Mouse (Mus musculus) MEL (cell line): Measurements from ENCODE around the gene Cyp26b1. TPM values are rescaled to one million over a fixed set of nuclear protein-coding genes. Genes with fewer than 3 reads are reported as not detected.

Experiments
- DNase-seq: peaks from one replicate; pipeline ENCODE4 v3.0.0; 2011; ENCODE audit warnings: low read depth, low spot score
- H3K27ac ChIP-seq: 2 replicates; pipeline ENCODE4 v1.5.1; 2012; ENCODE audit warnings: low read depth, mild to moderate bottlenecking, control low read depth, low read length, moderate library complexity; ENCODE audit not compliant: control insufficient read depth
- H3K27me3 ChIP-seq, 2 experiments: fragments of 150-350 bp in 1 of 2; sonication (generic) in 1 of 2; 2 replicates each; pipeline ENCODE4 v1.6.1; 2012; ENCODE audit warnings: low read length in 2 of 2, mild to moderate bottlenecking in 2 of 2, improper control_type of control experiment in 1 of 2, moderate library complexity in 1 of 2; ENCODE audit not compliant: insufficient read depth in 2 of 2, control insufficient read depth in 1 of 2
- H3K36me3 ChIP-seq, 2 experiments: 2 replicates each; pipeline ENCODE4 v1.6.1; 2012 to 2014; ENCODE audit warnings: low read length in 2 of 2, improper control_type of control experiment in 1 of 2, inconsistent platforms in 1 of 2, mild to moderate bottlenecking in 1 of 2; ENCODE audit not compliant: insufficient read depth in 2 of 2, control insufficient read depth in 1 of 2
- H3K4me1 ChIP-seq, 2 experiments: fragments of 150-350 bp in 1 of 2; sonication (generic) in 1 of 2; 2 replicates each; pipeline ENCODE4 v1.6.1; 2012; ENCODE audit warnings: low read length in 2 of 2, improper control_type of control experiment in 1 of 2, mild to moderate bottlenecking in 1 of 2; ENCODE audit not compliant: insufficient read depth in 2 of 2, control insufficient read depth in 1 of 2
- H3K4me3 ChIP-seq, 2 experiments: fragments of 150-350 bp in 1 of 2; sonication (generic) in 1 of 2; 2 replicates each; pipeline ENCODE4 v1.5.1; 2012; ENCODE audit warnings: low read depth in 2 of 2, low read length in 2 of 2, mild to moderate bottlenecking in 2 of 2, moderate library complexity in 2 of 2, control low read depth in 1 of 2, improper control_type of control experiment in 1 of 2; ENCODE audit not compliant: control insufficient read depth in 1 of 2, insufficient read depth in 1 of 2
- H3K79me2 ChIP-seq: 2 replicates; pipeline ENCODE4 v1.6.1; 2012; ENCODE audit warnings: mild to moderate bottlenecking, low read length, moderate library complexity; ENCODE audit not compliant: control insufficient read depth, poor library complexity, insufficient read depth
- H3K9ac ChIP-seq: 2 replicates; pipeline ENCODE4 v1.6.1; 2012; ENCODE audit warnings: low read depth, mild to moderate bottlenecking, control low read depth, low read length, moderate library complexity; ENCODE audit not compliant: control insufficient read depth, poor library complexity, severe bottlenecking
- H3K9me3 ChIP-seq: fragments of 150-350 bp; sonication (generic); replicated peaks from 2 replicates; pipeline ENCODE4 v1.6.1; 2012; ENCODE audit warnings: mild to moderate bottlenecking, low read length, improper control_type of control experiment, moderate library complexity; ENCODE audit not compliant: insufficient read depth
- CHD2 ChIP-seq: IDR thresholded peaks from 2 replicates; pipeline ENCODE4 v1.6.1; 2011; ENCODE audit warnings: low read length, improper control_type of control experiment
- CTCF ChIP-seq, 3 experiments: IDR thresholded peaks in 2 of 3; conservative IDR thresholded peaks in 1 of 3; 2 replicates each; pipeline ENCODE4 v1.5.1; 2011 to 2012; ENCODE audit warnings: low read length in 3 of 3, low read depth in 2 of 3, mild to moderate bottlenecking in 2 of 3, improper control_type of control experiment in 1 of 3, inconsistent platforms in 1 of 3, mixed read lengths in 1 of 3, moderate library complexity in 1 of 3; ENCODE audit not compliant: control insufficient read depth in 1 of 3, insufficient read depth in 1 of 3, poor library complexity in 1 of 3, severe bottlenecking in 1 of 3
- GATA1 ChIP-seq: IDR thresholded peaks from 2 replicates; pipeline ENCODE4 v1.6.1; 2011; ENCODE audit warnings: low read depth, low read length, improper control_type of control experiment
- KAT2A ChIP-seq: conservative IDR thresholded peaks from 2 replicates; pipeline ENCODE4 v1.6.1; 2012; ENCODE audit warnings: low read depth, low read length, improper control_type of control experiment, inconsistent platforms
- MAX ChIP-seq: IDR thresholded peaks from 2 replicates; pipeline ENCODE4 v1.6.1; 2011; ENCODE audit warnings: low read length, improper control_type of control experiment
- MEF2A ChIP-seq: IDR thresholded peaks from 2 replicates; pipeline ENCODE4 v1.6.1; 2014; ENCODE audit warnings: low read depth, mild to moderate bottlenecking, inconsistent platforms, low read length, improper control_type of control experiment; ENCODE audit not compliant: poor library complexity, insufficient replicate concordance, severe bottlenecking; ENCODE audit errors: extremely low read depth
- MYB ChIP-seq: IDR thresholded peaks from 2 replicates; pipeline ENCODE4 v1.6.1; 2011; ENCODE audit warnings: mild to moderate bottlenecking, low read depth, low read length, improper control_type of control experiment
- MYC ChIP-seq: IDR thresholded peaks from 2 replicates; pipeline ENCODE4 v1.6.1; 2011; ENCODE audit warnings: low read depth, mild to moderate bottlenecking, low read length, improper control_type of control experiment, moderate library complexity
- NRF1 ChIP-seq: IDR thresholded peaks from 2 replicates; pipeline ENCODE4 v1.6.1; 2014; ENCODE audit warnings: low read depth, mild to moderate bottlenecking, inconsistent platforms, low read length, improper control_type of control experiment, moderate library complexity; ENCODE audit not compliant: poor library complexity, insufficient read depth, severe bottlenecking
- ZC3H11A ChIP-seq: IDR thresholded peaks from 2 replicates; pipeline ENCODE4 v1.6.1; 2012; ENCODE audit warnings: low read depth, mild to moderate bottlenecking, inconsistent platforms, low read length, improper control_type of control experiment
- polyA plus RNA-seq, 2 experiments: library from polyadenylated mRNA; stranded (reverse) in 1 of 2; unstranded in 1 of 2; fragments of >175 nt in 1 of 2; fragments of >200 nt in 1 of 2; gene quantifications; 2 replicates each; pipeline versions ENCODE4 v1.2.1 to v1.2.4; 2012; ENCODE audit warnings: low replicate concordance in 2 of 2, low read depth in 1 of 2; ENCODE audit not compliant: insufficient read length in 2 of 2, insufficient read depth in 1 of 2, missing spikeins in 1 of 2
- total RNA-seq: library from RNA; depleted of rRNA; stranded (reverse); fragments of 300-350 nt; gene quantifications from 2 replicates; pipeline ENCODE4 v1.2.3, GENCODE M21; 2012

The Cyp26b1 gene
- total and polyA plus RNA-seq, 3 experiments: not detected

DNA sequence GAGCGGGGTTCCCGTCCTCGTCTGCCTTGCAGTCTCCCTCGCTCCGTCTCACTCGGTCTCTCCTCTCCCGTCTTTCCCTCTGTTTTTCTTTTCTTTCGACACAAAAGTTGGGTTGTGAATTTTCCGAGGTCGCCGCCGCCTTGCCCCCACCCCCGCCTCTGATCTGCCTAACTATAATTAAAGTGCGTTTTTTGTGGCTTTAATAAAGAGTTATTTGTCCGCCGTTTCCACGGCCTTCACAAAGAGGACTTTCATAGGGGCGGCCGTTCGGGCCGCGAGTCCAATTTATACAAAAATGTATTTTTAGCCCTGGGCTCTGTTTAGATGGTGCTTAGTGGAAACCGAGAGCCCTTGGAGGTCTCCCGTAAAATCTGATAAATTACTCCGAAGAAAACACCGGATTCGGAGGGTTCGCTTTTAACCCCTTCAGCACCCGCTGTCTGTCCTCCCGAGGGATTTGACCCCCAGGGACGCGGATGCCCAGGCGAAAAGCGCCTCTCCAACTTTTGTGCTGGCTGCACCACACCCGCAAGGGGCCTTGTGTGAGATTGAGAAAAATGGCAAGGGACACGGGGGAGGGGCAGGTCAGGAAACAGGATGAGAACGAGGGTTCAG is 7.9 kb downstream of the Cyp26b1 start:
- DNase-seq: no peak
- Histone ChIP-seq H3K27me3 (no peaks in the 10 kb centered on the region), H3K4me1 (no peaks in the 10 kb centered on the region), H3K9me3 (no peaks in the 10 kb centered on the region), H3K27ac (no peak overlapping the region), H3K36me3 (no peaks in the 10 kb centered on the region), H3K4me3 (no peak overlapping the region), H3K79me2 (no peaks in the 10 kb centered on the region), H3K9ac (no peak overlapping the region)
- TF ChIP-seq KAT2A (no peak), MEF2A (no peak), NRF1 (no peak), MYC (no peak), MAX (no peak), MYB (no peak), GATA1 (no peak), CHD2 (no peak), ZC3H11A (no peak)

DNA sequence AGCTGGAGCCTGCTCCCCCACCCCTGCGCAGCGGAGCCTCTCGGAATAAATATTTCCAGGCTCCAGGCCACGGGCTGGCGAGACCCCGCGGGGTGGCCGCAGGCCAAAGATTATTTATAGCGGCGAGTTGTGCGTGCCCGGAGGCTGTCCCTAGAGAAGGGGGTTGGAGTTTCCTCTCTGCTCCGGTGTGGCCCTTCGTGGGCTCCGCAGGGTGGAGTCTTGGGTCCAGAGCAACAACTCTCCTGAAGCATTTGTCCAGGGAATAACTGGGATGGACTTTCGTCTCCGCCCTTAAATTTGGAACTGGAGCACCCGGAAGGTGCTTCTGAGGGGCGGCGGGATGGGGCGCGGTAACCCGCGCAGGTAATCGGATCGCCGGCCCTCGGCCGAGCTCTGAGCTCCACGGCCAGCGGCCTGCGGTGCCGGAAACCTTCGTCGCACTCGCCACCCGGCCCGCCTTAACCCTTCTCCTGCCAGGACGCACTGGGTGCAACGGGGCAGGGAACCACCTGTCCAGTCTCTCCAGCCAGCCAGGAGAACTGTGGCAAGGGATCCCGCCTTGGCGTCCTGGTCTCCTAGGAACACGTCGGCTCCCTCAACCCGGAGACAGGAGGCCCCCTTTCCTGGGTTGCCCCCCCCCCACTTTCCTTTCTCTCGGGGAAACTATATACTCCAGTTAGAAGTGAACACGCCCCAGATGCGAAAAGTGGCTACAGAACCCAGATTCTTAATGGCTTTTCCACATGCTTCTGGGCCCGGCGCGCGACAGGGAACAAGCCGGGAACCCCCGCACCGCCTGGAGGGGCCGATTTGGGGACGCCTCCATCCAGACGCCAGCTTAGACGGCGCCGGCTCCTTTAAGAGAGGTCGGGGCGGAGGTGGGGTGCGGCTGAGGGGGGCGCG is 8.7 kb downstream of the Cyp26b1 start:
- no peak for TF ChIP-seq CTCF (IDR thresholded peaks at IDR 0.05 in 2 of 3, conservative IDR thresholded peaks at IDR 0.05 in 1 of 3; ENCODE audit: control insufficient read depth in 1 of 3, insufficient read depth in 1 of 3, low read depth in 2 of 3, low read length in 3 of 3, poor library complexity in 1 of 3, severe bottlenecking in 1 of 3)
- TF ChIP-seq, all 39 proteins: peak for 0
- no peaks in the 10 kb centered on the region for H3K79me2 ChIP-seq
- H3K4me1 ChIP-seq: no peaks in the 10 kb centered on the region
- DNase-seq: no peak
- H3K9ac ChIP-seq: no peak overlapping the region
- no peaks in the 10 kb centered on the region for H3K36me3 ChIP-seq
- H3K27ac ChIP-seq: no peak overlapping the region
- no peaks in the 10 kb centered on the region for H3K27me3 ChIP-seq
- no peak overlapping the region for H3K4me3 ChIP-seq
- no peaks in the 10 kb centered on the region for H3K9me3 ChIP-seq
